Mouse (Mus musculus) MEL (cell line): ENCODE measurements around the gene Slc36a1. TPM values are rescaled to one million over a fixed set of nuclear protein-coding genes. Genes with fewer than 3 reads are reported as not detected.
A peak's percentile ranks its signal among the peaks of the same experiment; 100 is the strongest.

Experiments
- DNase-seq: peaks from one replicate; pipeline ENCODE4 v3.0.0; 2011; ENCODE audit warnings: low read depth, low spot score
- H3K27ac ChIP-seq: 2 replicates; pipeline ENCODE4 v1.5.1; 2012; ENCODE audit warnings: low read depth, mild to moderate bottlenecking, control low read depth, low read length, moderate library complexity; ENCODE audit not compliant: control insufficient read depth
- H3K27me3 ChIP-seq, 2 experiments: fragments of 150-350 bp in 1 of 2; sonication (generic) in 1 of 2; 2 replicates each; pipeline ENCODE4 v1.6.1; 2012; ENCODE audit warnings: low read length in 2 of 2, mild to moderate bottlenecking in 2 of 2, improper control_type of control experiment in 1 of 2, moderate library complexity in 1 of 2; ENCODE audit not compliant: insufficient read depth in 2 of 2, control insufficient read depth in 1 of 2
- H3K36me3 ChIP-seq, 2 experiments: 2 replicates each; pipeline ENCODE4 v1.6.1; 2012 to 2014; ENCODE audit warnings: low read length in 2 of 2, improper control_type of control experiment in 1 of 2, inconsistent platforms in 1 of 2, mild to moderate bottlenecking in 1 of 2; ENCODE audit not compliant: insufficient read depth in 2 of 2, control insufficient read depth in 1 of 2
- H3K4me1 ChIP-seq, 2 experiments: fragments of 150-350 bp in 1 of 2; sonication (generic) in 1 of 2; 2 replicates each; pipeline ENCODE4 v1.6.1; 2012; ENCODE audit warnings: low read length in 2 of 2, improper control_type of control experiment in 1 of 2, mild to moderate bottlenecking in 1 of 2; ENCODE audit not compliant: insufficient read depth in 2 of 2, control insufficient read depth in 1 of 2
- H3K4me3 ChIP-seq, 2 experiments: fragments of 150-350 bp in 1 of 2; sonication (generic) in 1 of 2; 2 replicates each; pipeline ENCODE4 v1.5.1; 2012; ENCODE audit warnings: low read depth in 2 of 2, low read length in 2 of 2, mild to moderate bottlenecking in 2 of 2, moderate library complexity in 2 of 2, control low read depth in 1 of 2, improper control_type of control experiment in 1 of 2; ENCODE audit not compliant: control insufficient read depth in 1 of 2, insufficient read depth in 1 of 2
- H3K79me2 ChIP-seq: 2 replicates; pipeline ENCODE4 v1.6.1; 2012; ENCODE audit warnings: mild to moderate bottlenecking, low read length, moderate library complexity; ENCODE audit not compliant: control insufficient read depth, poor library complexity, insufficient read depth
- H3K9ac ChIP-seq: 2 replicates; pipeline ENCODE4 v1.6.1; 2012; ENCODE audit warnings: low read depth, mild to moderate bottlenecking, control low read depth, low read length, moderate library complexity; ENCODE audit not compliant: control insufficient read depth, poor library complexity, severe bottlenecking
- H3K9me3 ChIP-seq: fragments of 150-350 bp; sonication (generic); replicated peaks from 2 replicates; pipeline ENCODE4 v1.6.1; 2012; ENCODE audit warnings: mild to moderate bottlenecking, low read length, improper control_type of control experiment, moderate library complexity; ENCODE audit not compliant: insufficient read depth
- BHLHE40 ChIP-seq: IDR thresholded peaks from 2 replicates; pipeline ENCODE4 v1.6.1; 2012; ENCODE audit warnings: low read depth, mild to moderate bottlenecking, inconsistent platforms, low read length, improper control_type of control experiment, borderline replicate concordance
- CTCF ChIP-seq, 3 experiments: IDR thresholded peaks in 2 of 3; conservative IDR thresholded peaks in 1 of 3; 2 replicates each; pipeline ENCODE4 v1.5.1; 2011 to 2012; ENCODE audit warnings: low read length in 3 of 3, low read depth in 2 of 3, mild to moderate bottlenecking in 2 of 3, improper control_type of control experiment in 1 of 3, inconsistent platforms in 1 of 3, mixed read lengths in 1 of 3, moderate library complexity in 1 of 3; ENCODE audit not compliant: control insufficient read depth in 1 of 3, insufficient read depth in 1 of 3, poor library complexity in 1 of 3, severe bottlenecking in 1 of 3
- ELF1 ChIP-seq: IDR thresholded peaks from 2 replicates; pipeline ENCODE4 v1.6.1; 2014; ENCODE audit warnings: low read depth, mild to moderate bottlenecking, inconsistent platforms, low read length, improper control_type of control experiment, moderate library complexity
- HCFC1 ChIP-seq: IDR thresholded peaks from 2 replicates; pipeline ENCODE4 v1.6.1; 2012; ENCODE audit warnings: low read depth, mild to moderate bottlenecking, inconsistent platforms, low read length, improper control_type of control experiment, moderate library complexity
- MAFK ChIP-seq: IDR thresholded peaks from 2 replicates; pipeline ENCODE4 v1.6.1; 2011; ENCODE audit warnings: low read depth, mild to moderate bottlenecking, low read length, improper control_type of control experiment, borderline replicate concordance
- MAX ChIP-seq: IDR thresholded peaks from 2 replicates; pipeline ENCODE4 v1.6.1; 2011; ENCODE audit warnings: low read length, improper control_type of control experiment
- MYB ChIP-seq: IDR thresholded peaks from 2 replicates; pipeline ENCODE4 v1.6.1; 2011; ENCODE audit warnings: mild to moderate bottlenecking, low read depth, low read length, improper control_type of control experiment
- MYC ChIP-seq: IDR thresholded peaks from 2 replicates; pipeline ENCODE4 v1.6.1; 2011; ENCODE audit warnings: low read depth, mild to moderate bottlenecking, low read length, improper control_type of control experiment, moderate library complexity
- NRF1 ChIP-seq: IDR thresholded peaks from 2 replicates; pipeline ENCODE4 v1.6.1; 2014; ENCODE audit warnings: low read depth, mild to moderate bottlenecking, inconsistent platforms, low read length, improper control_type of control experiment, moderate library complexity; ENCODE audit not compliant: poor library complexity, insufficient read depth, severe bottlenecking
- POLR2AphosphoS5 ChIP-seq: IDR thresholded peaks from 2 replicates; pipeline ENCODE4 v1.6.1; 2012; ENCODE audit warnings: low read depth, borderline replicate concordance, mild to moderate bottlenecking, inconsistent platforms, low read length, moderate library complexity, mixed read lengths
- RCOR1 ChIP-seq: IDR thresholded peaks from 2 replicates; pipeline ENCODE4 v1.6.1; 2012; ENCODE audit warnings: low read depth, mild to moderate bottlenecking, inconsistent platforms, low read length, improper control_type of control experiment
- SMC3 ChIP-seq: IDR thresholded peaks from 2 replicates; pipeline ENCODE4 v1.6.1; 2011; ENCODE audit warnings: low read depth, low read length, improper control_type of control experiment
- TBP ChIP-seq: IDR thresholded peaks from 2 replicates; pipeline ENCODE4 v1.8.0; 2011; ENCODE audit warnings: low read depth, low read length, improper control_type of control experiment
- UBTF ChIP-seq: IDR thresholded peaks from 2 replicates; pipeline ENCODE4 v1.6.1; 2012; ENCODE audit warnings: low read depth, mild to moderate bottlenecking, inconsistent platforms, low read length, improper control_type of control experiment, moderate library complexity, borderline replicate concordance; ENCODE audit not compliant: insufficient read depth
- ZMIZ1 ChIP-seq: IDR thresholded peaks from 2 replicates; pipeline ENCODE4 v1.6.1; 2012; ENCODE audit warnings: low read depth, mild to moderate bottlenecking, inconsistent platforms, low read length, improper control_type of control experiment, moderate library complexity
- ZNF384 ChIP-seq: IDR thresholded peaks from 2 replicates; pipeline ENCODE4 v1.6.1; 2012; ENCODE audit warnings: low read depth, mild to moderate bottlenecking, inconsistent platforms, low read length, improper control_type of control experiment
- polyA plus RNA-seq, 2 experiments: library from polyadenylated mRNA; stranded (reverse) in 1 of 2; unstranded in 1 of 2; fragments of >175 nt in 1 of 2; fragments of >200 nt in 1 of 2; gene quantifications; 2 replicates each; pipeline versions ENCODE4 v1.2.1 to v1.2.4; 2012; ENCODE audit warnings: low replicate concordance in 2 of 2, low read depth in 1 of 2; ENCODE audit not compliant: insufficient read length in 2 of 2, insufficient read depth in 1 of 2, missing spikeins in 1 of 2
- total RNA-seq: library from RNA; depleted of rRNA; stranded (reverse); fragments of 300-350 nt; gene quantifications from 2 replicates; pipeline ENCODE4 v1.2.3, GENCODE M21; 2012

Gene Slc36a1
- total and polyA plus RNA-seq, 3 experiments: 2.8 to 5.2 TPM; not detected in 1

GRCm38 (mm10) chr11:55197740-55198510 is 6.2 kb upstream of the Slc36a1 start:
- Histone ChIP-seq H3K36me3 (no peaks in the 10 kb centered on the region), H3K4me3 (no peak overlapping the region), H3K27me3 (peaks cover 0 to 3% of the 10 kb centered on the region in 2 experiments), H3K9me3 (no peaks in the 10 kb centered on the region), H3K79me2 (no peaks in the 10 kb centered on the region), H3K9ac (no peak overlapping the region), H3K4me1 (peaks cover 0 to 15% of the 10 kb centered on the region in 2 experiments; a peak in 2 of 4 replicates), H3K27ac (no peak overlapping the region)
- TF ChIP-seq MAX: peak; percentile 51; the same call in 1 of the 2 replicates
- TF ChIP-seq TBP: no peak
- TF ChIP-seq MYC: 0 out of 2 replicates have a peak, but pooled peaks have one; percentile 32
- TF ChIP-seq NRF1: no peak
- DNase-seq: peak; percentile 35

- Histone ChIP-seq H3K4me3 (peak overlapping the region; percentile 80 to 91), H3K36me3 (peaks cover 0 to 12% of the 10 kb centered on the region in 2 experiments; a peak in 2 of 4 replicates), H3K4me1 (peaks cover 11 to 13% of the 10 kb centered on the region in 2 experiments), H3K27me3 (peaks cover 0 to 2% of the 10 kb centered on the region in 2 experiments), H3K27ac (no peak overlapping the region), H3K79me2 (peaks cover 2% of the 10 kb centered on the region; the same call in 1 of the 2 replicates), H3K9ac (peak overlapping the region; percentile 81), H3K9me3 (no peaks in the 10 kb centered on the region)
- TF ChIP-seq MYC (0 out of 2 replicates have a peak, but pooled peaks have one; percentile 4), ELF1 (no peak)
- DNase-seq: peak; percentile 62
These were observed 452 bp downstream of the Slc36a1 start for GRCm38 (mm10) chr11:55204602-55205001.

GRCm38 (mm10) chr11:55208001-55208690 is 4.0 kb downstream of the Slc36a1 start:
- no peak overlapping the region for H3K9ac ChIP-seq
- peaks cover 0 to 14% of the 10 kb centered on the region in 2 experiments; a peak in 2 of 4 replicates for H3K36me3 ChIP-seq
- no peak overlapping the region for H3K27ac ChIP-seq
- peaks cover 2% of the 10 kb centered on the region; the same call in 1 of the 2 replicates for H3K79me2 ChIP-seq
- no peaks in the 10 kb centered on the region for H3K27me3 ChIP-seq
- TF ChIP-seq MYB (no peak), UBTF (no peak), BHLHE40 (no peak), CTCF (IDR thresholded peaks at IDR 0.05 in 2 of 3, conservative IDR thresholded peaks at IDR 0.05 in 1 of 3; ENCODE audit: control insufficient read depth in 1 of 3, insufficient read depth in 1 of 3, low read depth in 2 of 3, low read length in 3 of 3, poor library complexity in 1 of 3, severe bottlenecking in 1 of 3) (no peak), MAFK (no peak), ELF1 (no peak), NRF1 (no peak), ZNF384 (no peak), HCFC1 (no peak), RCOR1 (no peak), POLR2AphosphoS5 (no peak), SMC3 (no peak), ZMIZ1 (no peak), MAX (no peak)
- TF ChIP-seq, all 39 proteins: peak for 0
- peak; percentile 16 for DNase-seq
- peaks cover 11 to 17% of the 10 kb centered on the region in 2 experiments for H3K4me1 ChIP-seq
- no peak overlapping the region for H3K4me3 ChIP-seq
- H3K9me3 ChIP-seq: no peaks in the 10 kb centered on the region
